Mouse (Mus musculus) heart, postnatal 14 days (tissue): ENCODE data around the gene Map3k4. TPM values are rescaled to one million over a fixed set of nuclear protein-coding genes. Genes with fewer than 3 reads are reported as not detected.
"Not testable (repeated sequence)": the region's sequence is repeated elsewhere in the genome, so short reads cannot be mapped to it uniquely, and the experiment has no call there.

Experiments
- DNase-seq, 2 experiments: peaks; one replicate each; pipeline ENCODE4 v3.0.0; 2021 to 2022
- intact Hi-C: fragments of 180-260 bp; cut with DNase I; formaldehyde crosslinking; loops from one replicate; pipeline ENCODE4 v1.15.1; 2025
- total RNA-seq, 2 experiments: library from RNA; stranded (reverse); gene quantifications; 2 replicates each; pipeline ENCODE4 v1.2.3; 2021

The Map3k4 gene
- total RNA-seq, 2 experiments from 2014 or later = 36.5 to 37.5 TPM

- intact Hi-C loops = no loop called here
- DNase-seq = no peak
These were observed 9.1 kb downstream of the Map3k4 start for GRCm38 (mm10) chr17:12309493-12309892.

GRCm38 (mm10) chr17:12309059-12309458 is 9.5 kb downstream of the Map3k4 start:
- intact Hi-C loops = no loop called here
- DNase-seq = no peak

GRCm38 (mm10) chr17:12307251-12308135 is 11.1 kb downstream of the Map3k4 start:
- DNase-seq = no peak
- intact Hi-C loops = no loop called here

GRCm38 (mm10) chr17:12304658-12305057 is 13.9 kb downstream of the Map3k4 start:
- intact Hi-C loops = loop anchor here (2.0 to 5.0 kb wide), 2 partner anchors 37 to 62 kb away; no protein-coding TSS in a partner anchor
- no peak for DNase-seq

GRCm38 (mm10) chr17:12300896-12301706 is 17.5 kb downstream of the Map3k4 start:
- intact Hi-C loops = loop anchor here (5.0 kb wide), 1 partner anchor 34 kb away; no protein-coding TSS in a partner anchor
- peak; percentile 47 to 51 for DNase-seq

- DNase-seq = no peak
- intact Hi-C loops = loop anchor here (5.0 kb wide), 1 partner anchor 33 kb away; no protein-coding TSS in a partner anchor
These were observed 18.4 kb downstream of the Map3k4 start for GRCm38 (mm10) chr17:12300127-12300675.

GRCm38 (mm10) chr17:12299371-12299770 is 19.2 kb downstream of the Map3k4 start:
- intact Hi-C loops = no loop called here
- no peak for DNase-seq

- intact Hi-C loops = no loop called here
- DNase-seq = no peak
These were observed 20.6 kb downstream of the Map3k4 start for GRCm38 (mm10) chr17:12297978-12298377.

GRCm38 (mm10) chr17:12297292-12297691 is 21.3 kb downstream of the Map3k4 start:
- no peak for DNase-seq
- intact Hi-C loops = no loop called here

- intact Hi-C loops, DNase-seq: not testable (repeated sequence)
These were observed 22.7 kb downstream of the Map3k4 start for GRCm38 (mm10) chr17:12295926-12296325.

- intact Hi-C loops = no loop called here
- no peak for DNase-seq
These were observed 24.2 kb downstream of the Map3k4 start for GRCm38 (mm10) chr17:12294424-12294823.

GRCm38 (mm10) chr17:12293571-12293970 is 25.0 kb downstream of the Map3k4 start:
- intact Hi-C loops = no loop called here
- DNase-seq = no peak

- DNase-seq = peak; percentile 36 to 43
- intact Hi-C loops = no loop called here
These were observed 25.7 kb downstream of the Map3k4 start for GRCm38 (mm10) chr17:12292877-12293276.

GRCm38 (mm10) chr17:12292356-12292755 is 26.2 kb downstream of the Map3k4 start:
- intact Hi-C loops = no loop called here
- no peak for DNase-seq

GRCm38 (mm10) chr17:12291151-12291550 is 27.4 kb downstream of the Map3k4 start:
- DNase-seq = no peak
- intact Hi-C loops = no loop called here

- peak; percentile 37 to 38 for DNase-seq
- intact Hi-C loops = no loop called here
These were observed 27.9 kb downstream of the Map3k4 start for GRCm38 (mm10) chr17:12290735-12291134.

- intact Hi-C loops, DNase-seq: not testable (repeated sequence)
These were observed 28.8 kb downstream of the Map3k4 start for GRCm38 (mm10) chr17:12289836-12290235.

- intact Hi-C loops = no loop called here
- no peak for DNase-seq
These were observed 29.7 kb downstream of the Map3k4 start for GRCm38 (mm10) chr17:12288871-12289270.

- peak in 1 of 2 experiments; percentile 27 for DNase-seq
- intact Hi-C loops = no loop called here
These were observed 38.8 kb downstream of the Map3k4 start for GRCm38 (mm10) chr17:12279810-12280209.

GRCm38 (mm10) chr17:12278073-12278472 is 40.5 kb downstream of the Map3k4 start:
- no peak for DNase-seq
- intact Hi-C loops = no loop called here

GRCm38 (mm10) chr17:12277297-12277696 is 41.3 kb downstream of the Map3k4 start:
- no peak for DNase-seq
- intact Hi-C loops = no loop called here
